Mouse (Mus musculus) lung, embryonic 16.5 days (tissue): ENCODE measurements around the gene Pin1. TPM values are rescaled to one million over a fixed set of nuclear protein-coding genes. Genes with fewer than 3 reads are reported as not detected.
A peak's percentile ranks its signal among the peaks of the same experiment; 100 is the strongest.

Experiments
- ATAC-seq: fragments of 200-750 bp; cut with Nextera tagmentation; 2 replicates; pipeline ENCODE4 v1.8.0; 2017; ENCODE audit warnings: low read depth, mild to moderate bottlenecking, moderate library complexity
- H3K27ac ChIP-seq: fragments of 300-500 bp; sonication (generic); 2 replicates; pipeline ENCODE4 v1.5.1; 2014; ENCODE audit warnings: mild to moderate bottlenecking, control low read depth, low read length
- H3K27me3 ChIP-seq: fragments of 300-500 bp; sonication (generic); 2 replicates; pipeline ENCODE4 v1.6.1; 2014; ENCODE audit warnings: low read depth, low read length, mixed read lengths; ENCODE audit not compliant: control insufficient read depth, insufficient read depth
- H3K36me3 ChIP-seq: fragments of 300-500 bp; sonication (generic); 2 replicates; pipeline ENCODE4 v1.6.1; 2014; ENCODE audit warnings: low read length; ENCODE audit not compliant: control insufficient read depth, insufficient read depth
- H3K4me1 ChIP-seq: fragments of 300-500 bp; sonication (generic); replicated peaks from 2 replicates; pipeline ENCODE4 v1.6.1; 2014; ENCODE audit warnings: low read length, mixed read lengths; ENCODE audit not compliant: control insufficient read depth, insufficient read depth
- H3K4me2 ChIP-seq: fragments of 300-500 bp; sonication (generic); 2 replicates; pipeline ENCODE4 v1.6.1; 2014; ENCODE audit warnings: low read depth, low read length, control low read depth
- H3K4me3 ChIP-seq: fragments of 300-500 bp; sonication (generic); 2 replicates; pipeline ENCODE4 v1.5.1; 2014; ENCODE audit warnings: mild to moderate bottlenecking, low read length, control low read depth
- H3K9ac ChIP-seq: fragments of 300-500 bp; sonication (generic); 2 replicates; pipeline ENCODE4 v1.6.1; 2014; ENCODE audit warnings: low read length, control low read depth
- H3K9me3 ChIP-seq: fragments of 300-500 bp; sonication (generic); 2 replicates; pipeline ENCODE4 v1.6.1; 2016; ENCODE audit warnings: low read length; ENCODE audit not compliant: control insufficient read depth
- WGBS: fragments of 180-500 bp; shearing (Covaris S2); extraction: QIAGEN DNeasy Blood & Tissue Kit; methylation state at CpG from one replicate; pipeline ENCODE4 v1.1.7; 2014; 5-methylcytosine and 5-hydroxymethylcytosine counted together
- polyA plus RNA-seq: library from polyadenylated mRNA; unstranded; fragments of >200 nt; fragmentation: Nextera tagmentation; extraction: Ambion mirVana; gene quantifications from 2 replicates; pipeline ENCODE4 v1.2.1, GENCODE M21; 2015

Gene Pin1
- polyA plus RNA-seq, 1 experiment from 2014 or later = 47.4 TPM

DNA sequence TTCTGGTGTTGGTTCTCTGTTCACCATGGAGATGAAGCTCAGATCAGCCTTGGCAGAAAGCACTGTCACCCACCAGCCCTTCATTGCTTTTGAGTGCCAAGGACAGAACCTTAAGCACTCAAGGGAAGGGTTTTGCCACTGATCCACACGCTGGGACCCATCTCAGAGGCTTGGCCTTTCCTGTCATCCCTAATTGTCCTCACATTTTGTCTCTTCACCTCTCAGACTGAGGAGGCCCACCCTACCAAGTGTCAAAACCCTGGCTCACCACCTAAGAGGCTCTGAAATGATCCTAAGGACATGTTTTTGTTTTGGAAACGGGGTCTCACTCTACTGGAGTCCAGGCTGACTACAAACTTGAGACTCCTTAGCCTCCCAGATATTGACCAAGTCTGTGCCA lies 15.1 kb upstream of the Pin1 start:
- Histone ChIP-seq H3K27me3 (no peaks in the 10 kb centered on the region), H3K4me1 (peaks cover 10% of the 10 kb centered on the region; the same call in 1 of the 2 replicates), H3K27ac (no peak overlapping the region), H3K4me3 (no peak overlapping the region), H3K4me2 (no peak overlapping the region), H3K36me3 (peaks cover 11% of the 10 kb centered on the region), H3K9me3 (no peaks in the 10 kb centered on the region), H3K9ac (no peak overlapping the region)
- 65% methylated on average over 2 of the region's 2 CpGs for WGBS
- no peak for ATAC-seq

GRCm38 (mm10) chr9:20638552-20638951 lies 13.3 kb upstream of the Pin1 start:
- H3K27me3 ChIP-seq = no peaks in the 10 kb centered on the region
- 92% methylated on average over 19 of the region's 19 CpGs for WGBS
- no peak for ATAC-seq

DNA sequence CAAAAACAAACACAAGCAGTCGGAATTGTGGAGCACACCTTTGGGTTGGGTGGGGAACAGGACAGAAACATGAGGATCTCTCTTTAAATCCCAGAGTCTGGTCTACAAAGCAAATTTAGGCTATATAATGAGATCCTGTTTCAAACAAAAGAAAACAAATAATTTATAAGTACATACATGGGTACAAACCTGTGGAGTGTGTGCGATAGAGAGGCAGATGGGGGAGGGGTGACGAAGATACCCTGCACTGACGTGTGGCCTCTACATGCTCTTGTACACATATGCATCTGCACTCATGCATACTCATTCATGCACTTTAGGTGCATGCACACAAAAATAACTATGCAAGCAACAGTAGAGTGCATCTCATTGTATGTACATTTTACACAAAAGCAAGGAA lies 12.4 kb upstream of the Pin1 start:
- H3K9ac ChIP-seq = no peak overlapping the region
- peaks cover 11% of the 10 kb centered on the region for H3K36me3 ChIP-seq
- H3K9me3 ChIP-seq = no peaks in the 10 kb centered on the region
- H3K4me1 ChIP-seq = peaks cover 10% of the 10 kb centered on the region; the same call in 1 of the 2 replicates
- no peaks in the 10 kb centered on the region for H3K27me3 ChIP-seq
- no peak for ATAC-seq
- H3K4me2 ChIP-seq = no peak overlapping the region
- H3K27ac ChIP-seq = no peak overlapping the region
- WGBS = 87% methylated on average over 4 of the region's 4 CpGs
- H3K4me3 ChIP-seq = no peak overlapping the region

More at GRCm38 (mm10) chr9:20638552-20638951, 13.3 kb upstream of the Pin1 start:
- peaks cover 10% of the 10 kb centered on the region; the same call in 1 of the 2 replicates for H3K4me1 ChIP-seq
- H3K9ac ChIP-seq = no peak overlapping the region
- H3K4me3 ChIP-seq = no peak overlapping the region
- H3K36me3 ChIP-seq = peaks cover 11% of the 10 kb centered on the region
- no peak overlapping the region for H3K27ac ChIP-seq
- no peaks in the 10 kb centered on the region for H3K9me3 ChIP-seq
- H3K4me2 ChIP-seq = no peak overlapping the region

DNA sequence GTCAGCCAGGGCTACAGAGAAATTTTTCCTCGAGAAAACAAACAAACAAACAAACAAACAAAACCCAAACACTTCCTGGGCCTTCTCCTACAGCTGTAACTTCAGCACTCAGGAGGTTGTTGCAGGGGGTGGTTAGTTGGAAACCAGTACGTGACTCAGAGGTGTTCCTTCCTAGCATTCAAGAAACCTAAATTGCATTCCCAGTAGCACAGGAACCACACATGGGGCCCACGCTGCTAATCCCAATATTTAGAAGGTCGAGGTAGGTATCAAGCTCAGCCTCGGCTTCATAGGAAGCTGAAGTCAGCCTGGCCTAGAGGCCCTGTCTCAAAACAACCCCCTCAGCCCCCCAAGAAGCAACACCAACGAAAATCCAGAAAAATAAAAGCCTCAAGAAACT lies 10.4 kb upstream of the Pin1 start:
- Histone ChIP-seq H3K4me1 (peaks cover 19% of the 10 kb centered on the region; the same call in 1 of the 2 replicates), H3K36me3 (peaks cover 15% of the 10 kb centered on the region), H3K27ac (no peak overlapping the region), H3K4me3 (peak overlapping the region; percentile 94), H3K9ac (peak overlapping the region; percentile 86), H3K9me3 (no peaks in the 10 kb centered on the region), H3K27me3 (no peaks in the 10 kb centered on the region), H3K4me2 (peak overlapping the region; percentile 83)
- ATAC-seq = no peak
- 7% methylated on average over 6 of the region's 6 CpGs for WGBS

DNA sequence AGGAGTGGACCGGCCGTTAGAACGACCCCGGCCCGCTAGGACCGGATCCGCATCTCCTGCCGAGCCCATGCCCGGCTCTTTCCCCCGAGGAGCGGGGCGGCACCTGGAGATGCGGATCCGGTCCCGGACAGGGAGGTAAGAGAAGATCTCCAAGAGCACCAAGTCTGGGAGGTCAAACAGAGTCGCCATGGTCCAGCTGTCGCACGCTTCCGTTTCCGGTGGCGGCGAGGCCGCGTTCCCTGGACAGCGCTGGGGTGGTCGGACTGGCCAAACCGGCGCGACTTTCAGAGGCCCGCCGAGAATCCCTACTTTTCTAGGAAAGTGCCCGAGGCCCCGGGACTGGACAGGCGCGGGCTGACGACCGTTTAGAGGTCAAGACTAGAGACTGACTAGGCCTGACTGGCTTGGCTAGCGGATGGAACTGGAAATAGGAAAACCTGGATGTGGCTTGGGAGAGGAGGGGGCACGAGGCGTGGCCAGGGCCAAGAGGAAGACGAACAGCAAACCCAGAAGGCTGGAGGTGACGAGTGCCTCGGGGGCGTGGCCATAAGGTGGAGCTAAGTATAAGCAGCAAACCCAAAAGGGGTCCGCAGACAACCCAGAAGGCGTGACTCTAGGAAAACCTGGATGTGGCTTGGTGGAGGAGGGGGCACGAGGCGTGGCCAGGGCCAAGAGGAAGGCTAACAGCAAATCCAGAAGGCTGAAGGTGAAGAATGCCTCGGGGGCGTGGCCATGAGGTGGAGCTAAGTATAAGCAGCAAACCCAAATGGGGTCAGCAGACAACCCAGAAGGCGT lies 9.6 kb upstream of the Pin1 start, which contains the start of gene Ubl5:
TSS of gene Ubl5 (plus strand) at position 778 of the 795 bp plus-strand sequence.
- H3K4me3 ChIP-seq = peak within 1 kb of the TSS; percentile 94
- peaks cover 19% of the 10 kb centered on the region; the same call in 1 of the 2 replicates for H3K4me1 ChIP-seq
- peak within 1 kb of the TSS; percentile 83 for H3K4me2 ChIP-seq
- peak within 1 kb of the TSS; percentile 86 for H3K9ac ChIP-seq
- H3K27ac ChIP-seq = peak within 1 kb of the TSS; percentile 97
- H3K27me3 ChIP-seq = no peaks in the 10 kb centered on the region
- ATAC-seq = peak; percentile 95
- no peaks in the 10 kb centered on the region for H3K9me3 ChIP-seq
- peaks cover 15% of the 10 kb centered on the region for H3K36me3 ChIP-seq
- WGBS = under 1% methylated on average over 51 of the region's 51 CpGs

DNA sequence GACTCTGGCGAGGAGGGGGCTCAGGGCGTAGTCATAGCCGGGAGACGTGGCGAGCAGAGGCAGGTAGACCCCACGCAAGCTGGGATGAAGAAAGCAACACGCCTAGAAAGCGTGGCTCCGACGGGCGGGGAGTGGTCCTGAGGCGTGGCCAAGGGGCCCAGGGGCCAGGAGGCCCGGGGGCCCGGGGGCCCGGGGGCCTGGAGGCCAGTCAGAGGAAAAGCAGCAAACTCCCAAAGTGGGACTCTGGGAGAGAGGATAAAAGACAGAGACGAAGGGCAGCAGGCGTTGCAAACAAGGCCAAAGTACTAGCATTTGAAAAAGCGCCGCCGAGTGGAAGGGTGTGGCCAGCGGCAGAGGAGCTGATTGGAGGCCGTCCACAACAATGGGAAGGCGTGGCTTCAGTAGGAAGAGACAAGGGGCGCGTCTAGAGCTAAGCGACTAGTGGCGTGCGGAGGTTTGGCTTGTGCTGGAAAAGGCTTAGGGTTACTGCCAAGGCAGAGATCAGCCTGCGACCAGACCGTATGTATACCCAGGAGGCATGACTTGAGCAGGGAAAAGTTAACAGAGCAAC lies 8.9 kb upstream of the Pin1 start:
- under 1% methylated on average over 30 of the region's 30 CpGs for WGBS
- peak; percentile 86 for ATAC-seq
- H3K4me1 ChIP-seq = peaks cover 19% of the 10 kb centered on the region; the same call in 1 of the 2 replicates
- H3K9ac ChIP-seq = peak overlapping the region; percentile 84
- peak overlapping the region; percentile 97 for H3K27ac ChIP-seq
- no peaks in the 10 kb centered on the region for H3K27me3 ChIP-seq
- peak overlapping the region; percentile 94 for H3K4me3 ChIP-seq
- peak overlapping the region; percentile 83 for H3K4me2 ChIP-seq
- no peaks in the 10 kb centered on the region for H3K9me3 ChIP-seq
- peaks cover 14% of the 10 kb centered on the region for H3K36me3 ChIP-seq

GRCm38 (mm10) chr9:20643781-20644180 lies 8.1 kb upstream of the Pin1 start:
- ATAC-seq = no peak
- peak overlapping the region; percentile 97; the same call in 1 of the 2 replicates for H3K27ac ChIP-seq

GRCm38 (mm10) chr9:20644360-20645081 lies 7.4 kb upstream of the Pin1 start, which contains the start of gene Fbxl12:
TSS of gene Fbxl12 (minus strand) at chr9:20644767.
- peaks cover 19% of the 10 kb centered on the region; the same call in 1 of the 2 replicates for H3K4me1 ChIP-seq
- H3K36me3 ChIP-seq = peaks cover 14% of the 10 kb centered on the region
- peak within 1 kb of the TSS; percentile 84 for H3K9ac ChIP-seq
- no peaks in the 10 kb centered on the region for H3K9me3 ChIP-seq
- no peaks in the 10 kb centered on the region for H3K27me3 ChIP-seq
- H3K4me3 ChIP-seq = peak within 1 kb of the TSS; percentile 94
- H3K4me2 ChIP-seq = peak within 1 kb of the TSS; percentile 83
- no peak for ATAC-seq
- under 1% methylated on average over 43 of the region's 43 CpGs for WGBS
- peak within 1 kb of the TSS; percentile 97 for H3K27ac ChIP-seq

More at GRCm38 (mm10) chr9:20643781-20644180, 8.1 kb upstream of the Pin1 start:
- Histone ChIP-seq H3K9ac (peak overlapping the region; percentile 84), H3K4me2 (peak overlapping the region; percentile 83), H3K36me3 (peaks cover 10% of the 10 kb centered on the region), H3K4me3 (peak overlapping the region; percentile 94), H3K9me3 (no peaks in the 10 kb centered on the region), H3K4me1 (peaks cover 19% of the 10 kb centered on the region; the same call in 1 of the 2 replicates), H3K27me3 (no peaks in the 10 kb centered on the region)
- WGBS = 5% methylated on average over 13 of the region's 13 CpGs
